Mouse (Mus musculus): Measurements from ENCODE around the gene Themis2. TPM values are rescaled to one million over a fixed set of nuclear protein-coding genes. Genes with fewer than 3 reads are reported as not detected.
"Not testable (repeated sequence)": the region's sequence is repeated elsewhere in the genome, so short reads cannot be mapped to it uniquely, and the experiment has no call there.

Gene Themis2
- total RNA-seq, 2 experiments from 2014 or later = 0.54 to 0.77 TPM

DNA sequence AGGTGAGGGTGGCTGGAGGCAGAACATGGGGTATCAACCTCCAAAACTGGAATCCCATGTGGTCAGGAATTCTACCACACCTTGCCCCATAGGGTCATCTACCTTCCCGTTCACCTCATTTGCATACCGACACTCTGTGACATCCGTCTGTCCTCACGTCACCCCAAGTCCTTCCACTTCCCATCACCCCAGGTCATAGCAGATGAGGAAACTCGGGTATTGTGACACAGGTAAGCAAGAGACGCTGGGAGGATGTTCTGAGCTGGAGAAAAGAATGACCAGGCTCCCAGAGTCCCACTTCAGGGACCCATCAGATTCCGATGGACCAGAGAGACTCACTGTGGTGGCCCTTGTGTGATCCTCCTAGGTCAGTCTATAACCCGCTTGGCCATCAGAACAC, 1.4 kb downstream of the Themis2 start:
- TF ChIP-seq CTCF (conservative IDR thresholded peaks at IDR 0.05) = no peak
- DNase-seq (ENCODE audit: low spot score in 2 of 2) = no peak
- Histone ChIP-seq H3K27ac (no peak overlapping the region), H3K4me3 (no peak overlapping the region)

DNA sequence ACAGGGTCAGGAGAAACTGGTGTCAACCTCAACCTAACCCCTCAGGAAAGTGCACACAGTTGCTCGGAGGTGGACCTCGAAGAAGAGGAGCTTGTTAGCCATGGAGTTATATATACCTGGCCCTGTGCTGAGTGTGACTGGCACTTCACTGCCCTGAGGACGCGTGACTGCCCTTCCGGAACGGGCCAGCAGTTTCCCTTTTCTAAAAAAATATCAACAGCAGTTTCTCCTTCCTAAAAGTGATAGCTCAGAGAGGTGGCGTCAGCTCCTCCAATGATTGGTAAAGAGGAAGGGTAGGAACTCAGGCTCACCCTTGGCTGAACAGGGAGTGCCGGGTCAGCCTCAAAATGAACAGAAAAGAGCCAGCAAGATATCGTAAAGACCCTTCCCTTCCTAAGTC, 2.2 kb downstream of the Themis2 start:
- Histone ChIP-seq H3K4me3 (no peak overlapping the region), H3K27ac (no peak overlapping the region)
- TF ChIP-seq CTCF (conservative IDR thresholded peaks at IDR 0.05) = no peak
- no peak for DNase-seq (ENCODE audit: low spot score in 2 of 2)

DNA sequence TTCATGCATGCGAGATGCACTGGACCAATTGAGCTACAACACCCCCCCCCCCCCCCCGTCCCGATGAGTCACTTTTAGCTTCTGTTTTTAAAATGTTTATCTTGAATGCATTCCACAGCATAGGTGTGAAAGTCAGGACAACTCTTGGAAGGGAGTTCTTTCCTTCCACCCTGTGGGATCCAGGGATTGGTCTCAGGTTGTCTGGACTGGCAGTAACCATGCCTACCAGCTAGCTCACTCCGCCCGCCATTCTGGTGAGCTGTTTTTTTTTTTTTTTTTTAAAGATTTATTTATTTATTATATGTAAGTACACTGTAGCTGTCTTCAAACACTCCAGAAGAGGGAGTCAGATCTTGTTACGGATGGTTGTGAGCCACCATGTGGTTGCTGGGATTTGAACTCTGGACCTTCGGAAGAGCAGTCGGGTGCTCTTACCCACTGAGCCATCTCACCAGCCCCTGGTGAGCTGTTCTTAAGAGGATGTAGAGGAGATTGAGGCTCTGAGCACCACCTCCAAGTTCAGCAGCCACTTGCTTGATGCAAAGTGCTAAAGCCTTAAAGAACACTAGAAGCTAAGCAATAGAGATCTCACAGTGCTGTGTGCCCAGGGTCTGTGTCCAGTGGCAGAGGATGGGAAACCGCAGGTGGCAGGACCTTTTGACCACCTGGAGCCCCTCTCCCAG, 2.7 kb downstream of the Themis2 start:
- H3K27ac ChIP-seq; H3K4me3 ChIP-seq; DNase-seq (ENCODE audit: low spot score in 2 of 2): not testable (repeated sequence)

DNA sequence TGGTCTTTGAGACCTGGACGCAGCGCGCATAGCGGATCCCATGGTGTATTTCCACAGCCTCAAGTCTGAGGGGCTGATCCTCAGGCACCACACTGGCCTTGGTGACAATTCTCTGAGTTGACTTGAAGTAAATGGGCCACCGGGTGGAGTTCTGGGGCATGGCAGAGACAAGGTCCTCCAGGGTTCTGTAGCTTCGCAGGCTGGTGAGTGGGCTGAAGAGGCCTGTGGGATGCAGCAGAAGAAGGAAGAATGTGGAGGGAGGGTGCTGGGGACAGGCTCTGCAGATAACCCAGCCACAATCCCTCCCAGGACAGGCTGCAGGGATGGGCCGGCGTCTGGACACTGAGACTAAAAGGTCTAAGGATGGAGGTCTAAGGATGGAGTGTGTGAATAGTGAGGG, 6.5 kb downstream of the Themis2 start:
- H3K4me3 ChIP-seq = no peak overlapping the region
- DNase-seq (ENCODE audit: low spot score in 2 of 2) = no peak
- no peak for TF ChIP-seq CTCF (conservative IDR thresholded peaks at IDR 0.05)
- H3K27ac ChIP-seq = no peak overlapping the region

DNA sequence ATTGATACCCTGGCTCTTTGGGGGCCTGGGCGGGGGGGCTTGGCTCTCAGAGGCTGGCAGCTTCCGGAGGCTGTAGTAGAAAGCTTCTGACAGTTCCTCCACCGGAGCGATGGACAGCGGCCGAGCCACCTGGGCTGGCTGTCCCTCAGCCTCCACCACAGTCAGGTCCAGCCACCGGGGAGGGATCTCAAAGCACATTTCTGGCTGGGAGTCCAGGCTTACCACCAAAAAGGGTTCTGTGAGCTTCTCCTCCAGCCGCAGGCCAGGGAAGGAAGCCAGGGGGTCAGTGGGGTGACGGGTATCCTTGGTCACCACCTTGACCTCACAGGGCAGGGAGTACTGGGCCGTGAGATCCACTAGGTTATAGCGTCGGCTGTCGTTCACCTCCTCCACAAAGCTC, 11.0 kb downstream of the Themis2 start:
- no peak for DNase-seq (ENCODE audit: low spot score in 2 of 2)
- no peak for TF ChIP-seq CTCF (conservative IDR thresholded peaks at IDR 0.05)
- no peak overlapping the region for H3K4me3 ChIP-seq
- H3K27ac ChIP-seq = no peak overlapping the region

DNA sequence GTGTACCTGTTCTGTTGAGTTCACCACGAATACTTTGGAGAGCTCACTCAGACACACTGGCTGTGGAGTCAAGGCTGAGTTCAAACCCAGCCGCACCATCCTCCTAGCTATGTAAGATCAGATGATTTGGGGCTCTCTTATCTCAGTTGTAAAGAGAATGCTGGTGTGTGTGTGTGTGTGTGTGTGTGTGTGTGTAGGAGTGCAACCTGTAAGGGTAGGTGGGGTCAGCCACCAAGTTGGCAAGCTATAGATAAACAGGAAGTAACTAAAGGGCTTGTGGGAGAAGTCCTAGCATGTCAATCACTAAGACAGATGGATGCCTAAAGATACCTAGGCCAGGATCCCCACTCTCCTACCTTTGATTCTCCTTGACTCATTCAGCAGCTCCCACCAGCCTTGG, 12.5 kb downstream of the Themis2 start:
- no peak for DNase-seq (ENCODE audit: low spot score in 2 of 2)
- no peak for TF ChIP-seq CTCF (conservative IDR thresholded peaks at IDR 0.05)
- H3K4me3 ChIP-seq = no peak overlapping the region
- H3K27ac ChIP-seq = no peak overlapping the region

DNA sequence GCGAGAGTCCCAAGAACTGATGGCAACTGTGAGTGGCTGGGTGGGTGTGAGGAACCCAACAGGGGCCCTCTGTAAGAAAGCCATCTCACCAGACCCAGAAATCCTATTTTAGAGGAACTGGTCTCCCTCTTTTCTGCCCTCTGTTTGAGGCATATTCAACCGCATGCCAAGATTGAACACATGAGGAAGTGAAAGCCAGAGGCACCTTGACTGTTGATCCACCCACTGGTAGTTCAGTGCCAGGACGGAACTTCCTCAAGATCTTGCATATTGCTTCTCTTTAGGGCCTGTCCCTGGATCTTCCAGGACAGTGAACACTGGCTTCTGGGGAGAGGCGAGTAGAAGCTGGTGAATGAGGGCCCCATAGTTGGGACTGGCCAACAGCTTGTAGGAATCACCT, 15.9 kb downstream of the Themis2 start:
- DNase-seq (ENCODE audit: low spot score in 2 of 2) = no peak

DNA sequence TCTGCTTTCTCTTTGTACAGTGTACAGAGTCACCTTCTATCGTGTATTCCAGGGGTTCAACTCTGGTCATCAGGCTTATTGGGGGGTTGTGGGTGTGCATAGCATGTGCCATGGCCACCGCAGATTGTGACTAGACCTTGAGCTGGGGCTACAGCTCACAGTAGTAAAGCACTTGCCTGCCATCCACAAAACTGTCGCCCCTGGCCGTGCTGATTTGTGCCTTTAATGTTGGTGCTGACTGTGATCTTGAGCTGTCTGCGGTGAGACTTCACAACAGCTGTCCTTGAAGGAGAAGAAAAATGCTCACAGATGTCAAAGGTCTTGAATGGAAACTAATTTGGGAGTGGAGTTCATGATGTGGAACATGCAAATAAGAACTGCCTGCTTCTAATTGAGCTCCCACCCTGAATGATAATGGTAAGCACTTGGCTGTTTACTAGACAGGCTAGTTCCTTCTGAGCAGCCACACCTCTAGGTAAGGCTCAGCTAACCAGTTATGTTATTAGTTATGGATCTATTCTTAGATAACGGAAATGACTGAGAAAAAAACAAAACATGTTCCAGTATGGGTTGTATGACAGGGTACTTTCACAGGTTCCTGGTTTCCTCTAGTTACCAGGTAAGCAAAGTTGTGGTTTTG, 17.5 kb downstream of the Themis2 start:
- no peak for TF ChIP-seq CTCF (conservative IDR thresholded peaks at IDR 0.05)
- no peak overlapping the region for H3K27ac ChIP-seq
- DNase-seq (ENCODE audit: low spot score in 2 of 2) = no peak
- H3K4me3 ChIP-seq = no peak overlapping the region

More for the DNA sequence above, 15.9 kb downstream of the Themis2 start:
- TF ChIP-seq CTCF (conservative IDR thresholded peaks at IDR 0.05) = no peak
- H3K4me3 ChIP-seq = no peak overlapping the region
- no peak overlapping the region for H3K27ac ChIP-seq

DNA sequence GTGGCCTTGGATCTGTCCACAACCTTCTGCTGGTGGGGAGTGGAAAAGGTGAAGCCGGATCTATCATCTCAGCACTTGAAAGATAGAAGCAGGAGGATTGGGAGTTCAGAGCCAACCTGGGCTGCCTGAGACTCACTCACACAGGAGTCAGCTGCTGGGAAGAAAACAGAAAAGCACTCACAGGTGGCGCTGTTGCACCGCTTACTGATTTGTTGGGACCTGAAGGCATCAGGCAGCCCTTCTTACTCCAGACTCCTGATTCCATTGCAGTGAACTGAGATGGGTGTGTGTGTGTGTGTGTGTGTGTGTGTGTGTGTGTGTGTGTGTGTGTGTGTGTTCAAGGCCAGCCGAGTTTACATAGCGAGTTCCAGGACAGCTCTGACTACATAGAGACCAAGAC, 19.4 kb downstream of the Themis2 start:
- peak; percentile 75 for TF ChIP-seq CTCF (conservative IDR thresholded peaks at IDR 0.05)
- H3K27ac ChIP-seq = no peak overlapping the region
- DNase-seq (ENCODE audit: low spot score in 2 of 2) = peak; percentile 71 to 83
- no peak overlapping the region for H3K4me3 ChIP-seq

DNA sequence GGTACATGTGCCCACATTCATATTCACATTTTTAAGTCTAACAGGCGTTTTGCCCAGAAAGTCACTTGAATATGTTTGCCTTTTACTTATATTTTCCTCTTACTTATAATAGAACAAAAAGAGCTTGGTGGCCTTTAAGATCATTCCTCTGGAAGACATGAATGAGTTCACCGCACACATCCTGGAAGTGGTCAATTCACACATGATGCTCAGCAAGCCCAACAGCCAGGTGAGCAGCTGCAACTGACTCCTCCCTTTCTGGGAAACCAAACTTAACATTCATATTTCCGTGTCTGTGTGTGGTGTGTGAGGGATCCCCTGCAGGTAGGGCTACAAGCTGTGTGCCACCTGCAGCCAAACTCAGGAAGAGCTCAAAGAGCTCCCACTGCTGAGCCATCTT, 21.3 kb downstream of the Themis2 start:
- no peak for DNase-seq (ENCODE audit: low spot score in 2 of 2)
- no peak for TF ChIP-seq CTCF (conservative IDR thresholded peaks at IDR 0.05)
- Histone ChIP-seq H3K27ac (no peak overlapping the region), H3K4me3 (no peak overlapping the region)

DNA sequence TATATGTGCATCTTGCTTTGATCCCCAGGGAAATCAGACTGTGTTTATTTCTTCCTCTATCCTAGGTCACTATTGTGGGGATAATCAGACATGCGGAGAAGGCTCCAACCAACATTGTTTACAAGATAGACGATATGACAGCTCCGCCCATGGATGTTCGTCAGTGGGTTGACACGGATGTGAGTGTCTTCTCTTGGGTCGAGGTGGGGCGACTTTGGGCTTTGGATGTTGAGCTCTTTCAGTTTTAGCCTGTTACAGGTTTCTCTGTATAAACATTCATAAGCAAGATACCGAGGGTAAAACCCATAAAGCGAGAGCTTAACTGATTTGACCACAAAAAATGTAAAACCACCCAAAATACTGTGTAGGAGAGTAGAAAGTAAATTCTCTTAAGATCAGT, 24.4 kb downstream of the Themis2 start:
- no peak for TF ChIP-seq CTCF (conservative IDR thresholded peaks at IDR 0.05)
- Histone ChIP-seq H3K27ac (no peak overlapping the region), H3K4me3 (no peak overlapping the region)
- no peak for DNase-seq (ENCODE audit: low spot score in 2 of 2)

DNA sequence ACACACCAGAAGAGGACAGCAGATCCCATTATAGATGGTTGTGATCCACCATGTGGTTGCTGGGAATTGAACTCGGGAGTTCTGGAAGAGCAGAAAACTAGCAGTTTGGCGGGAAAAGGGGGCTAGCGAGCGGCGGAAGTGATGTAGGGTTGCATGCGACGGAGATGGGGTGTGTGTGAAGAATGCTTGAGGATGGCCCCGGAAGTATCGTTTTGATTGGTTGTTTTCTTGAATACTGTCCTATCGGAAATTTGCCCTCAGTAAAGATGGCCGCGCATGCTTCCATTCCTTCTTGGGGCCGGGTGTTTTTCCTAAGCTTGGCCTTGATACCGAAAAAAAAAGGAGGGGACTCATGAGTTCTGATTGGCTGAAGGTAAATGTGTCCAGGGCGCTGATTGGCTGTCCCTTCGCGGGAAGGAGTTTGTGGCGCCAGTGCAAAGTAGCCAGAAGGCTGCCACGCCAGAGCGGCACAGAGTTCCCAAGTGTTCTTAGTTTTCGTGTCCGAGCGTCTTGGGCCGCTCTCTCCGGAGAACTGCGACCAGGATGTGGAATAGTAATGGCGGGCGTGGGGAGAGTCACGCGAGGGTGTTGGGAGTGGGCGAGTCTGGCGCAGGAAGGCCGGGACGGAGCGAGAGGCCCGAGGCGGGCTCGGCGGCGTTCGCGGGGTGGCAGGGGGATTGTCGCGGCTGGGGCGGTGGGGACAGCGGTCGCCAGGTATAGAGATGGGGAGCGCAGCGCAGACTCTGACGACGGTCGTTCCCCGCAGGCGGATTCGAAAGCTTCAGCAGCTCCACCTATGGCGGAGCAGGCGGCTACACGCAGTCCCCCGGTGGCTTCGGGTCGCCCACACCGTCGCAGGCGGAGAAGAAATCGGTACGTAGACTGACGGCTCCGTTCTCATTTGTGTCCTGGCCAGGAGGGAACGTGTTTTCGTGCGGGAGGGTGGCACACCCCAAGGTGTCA, 28.0 kb downstream of the Themis2 start, which contains the start of gene Rpa2:
Gene Rpa2, plus strand, starts transcription at position 419 of the 963 bp plus-strand sequence.
- Histone ChIP-seq H3K27ac (peak within 1 kb of the TSS; percentile 69), H3K4me3 (peak within 1 kb of the TSS; percentile 79)
- TF ChIP-seq CTCF (conservative IDR thresholded peaks at IDR 0.05) = no peak
- DNase-seq (ENCODE audit: low spot score in 2 of 2) = peak; percentile 99

DNA sequence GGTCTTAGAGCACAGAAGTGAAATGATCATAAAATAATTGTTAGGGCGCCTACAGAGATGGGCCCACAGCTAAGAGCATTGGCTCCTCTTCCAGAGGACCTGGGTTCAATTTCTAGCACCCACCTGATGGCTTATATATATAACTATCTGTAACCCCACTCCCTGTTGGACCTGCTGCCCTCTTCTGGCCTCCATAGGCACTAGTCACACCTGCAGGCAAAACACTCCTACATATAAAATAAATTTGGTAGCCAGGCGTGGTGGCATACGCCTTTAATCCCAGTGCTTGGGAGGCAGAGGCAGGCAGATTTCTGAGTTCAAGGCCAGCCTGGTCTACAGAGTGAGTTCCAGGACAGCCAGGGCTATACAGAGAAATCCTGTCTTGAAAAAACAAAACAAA, 33.1 kb downstream of the Themis2 start:
- not testable (repeated sequence) for H3K27ac ChIP-seq; DNase-seq (ENCODE audit: low spot score in 2 of 2); H3K4me3 ChIP-seq

Data from layer of hippocampus, adult 2 months (tissue).